Mouse (Mus musculus): ENCODE data around the gene Aldh3a2.

The Aldh3a2 gene

DNA sequence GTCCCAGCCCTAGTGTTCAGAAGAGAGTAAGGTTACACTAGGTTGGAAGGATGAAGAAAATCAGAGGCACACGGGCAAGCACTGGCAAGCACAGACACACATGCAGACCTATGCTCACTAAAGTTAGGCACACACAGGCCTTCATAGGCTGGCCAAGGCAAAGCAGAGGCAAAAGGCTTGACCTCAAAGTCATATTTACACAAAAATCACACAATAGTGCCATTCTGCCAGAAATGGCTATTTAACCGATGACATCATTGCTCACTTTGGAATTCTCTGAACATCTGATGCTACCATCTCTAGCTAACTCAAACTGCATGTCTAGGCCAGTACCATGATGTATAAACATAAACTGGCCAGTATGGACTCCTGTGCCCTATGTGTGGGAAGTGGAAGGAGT is 6.7 kb upstream of the Aldh3a2 start:
- no peak for DNase-seq (ENCODE audit: extremely low spot score)

DNA sequence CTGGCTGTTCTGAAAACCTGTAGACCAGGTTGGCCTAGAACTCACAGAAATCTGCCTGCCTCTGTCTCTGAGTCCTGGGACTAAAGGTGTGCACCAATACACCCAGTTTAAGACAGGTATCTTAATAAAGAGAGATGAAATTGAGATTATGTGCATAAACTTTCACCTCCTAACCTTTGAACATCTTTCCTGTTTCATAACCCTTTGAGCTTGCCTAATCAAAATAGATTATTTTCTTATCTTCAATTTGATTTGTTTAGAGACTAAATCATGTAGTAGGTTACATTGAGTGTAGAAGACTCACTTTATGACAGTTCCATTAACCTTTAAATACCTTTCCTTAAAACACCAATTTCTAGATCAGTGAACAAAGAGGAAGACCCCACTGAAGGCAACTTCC is 4.3 kb upstream of the Aldh3a2 start:
- no peak for DNase-seq (ENCODE audit: extremely low spot score)

- no peak for DNase-seq (ENCODE audit: extremely low spot score)
Observed at GRCm38 (mm10) chr11:61270406-61270805, 3.1 kb upstream of the Aldh3a2 start.

- no peak for DNase-seq (ENCODE audit: extremely low spot score)
Observed at GRCm38 (mm10) chr11:61268626-61269349, 1.5 kb upstream of the Aldh3a2 start.

DNA sequence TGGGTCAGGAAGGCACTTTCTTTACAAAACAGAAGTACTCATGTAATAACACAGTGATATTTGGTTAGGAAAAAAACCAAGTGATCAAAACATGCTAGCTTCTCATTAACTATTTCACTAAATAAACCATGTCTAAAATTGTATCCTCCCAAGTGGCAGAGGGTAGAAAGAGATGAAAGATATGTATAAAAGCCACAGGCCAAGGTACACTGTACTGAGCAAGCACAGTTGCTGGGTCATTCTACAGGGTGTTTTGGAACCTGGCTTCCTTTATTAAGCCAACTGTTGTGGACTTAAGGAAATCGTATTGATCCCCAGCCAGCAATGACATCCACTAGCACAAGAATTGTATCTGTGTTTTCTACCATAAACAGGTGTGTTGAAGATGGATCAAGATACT is 3.4 kb downstream of the Aldh3a2 start:
- DNase-seq (ENCODE audit: extremely low spot score): no peak

- no peak for DNase-seq (ENCODE audit: extremely low spot score)
Observed at GRCm38 (mm10) chr11:61262516-61262915, 4.7 kb downstream of the Aldh3a2 start.

DNA sequence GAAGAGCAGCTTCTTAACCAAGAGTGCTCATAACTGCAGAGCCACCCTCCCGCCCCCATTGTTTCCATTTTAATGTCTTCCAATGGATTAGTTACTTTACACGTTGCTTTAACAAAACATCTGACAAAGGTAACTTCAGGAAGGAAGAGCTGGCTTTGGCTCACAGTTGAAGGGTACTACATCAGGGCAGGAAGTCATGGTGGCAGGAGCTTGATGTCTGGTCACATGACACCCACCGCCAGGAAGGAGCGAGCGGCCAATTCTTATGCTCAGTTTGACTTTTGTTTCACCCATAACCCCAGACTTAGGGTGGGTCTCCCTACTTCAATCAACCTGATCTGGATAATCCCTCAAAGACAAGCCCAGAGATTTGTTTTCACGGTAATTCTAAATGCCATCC is 8.2 kb downstream of the Aldh3a2 start:
- DNase-seq (ENCODE audit: extremely low spot score): no peak

DNA sequence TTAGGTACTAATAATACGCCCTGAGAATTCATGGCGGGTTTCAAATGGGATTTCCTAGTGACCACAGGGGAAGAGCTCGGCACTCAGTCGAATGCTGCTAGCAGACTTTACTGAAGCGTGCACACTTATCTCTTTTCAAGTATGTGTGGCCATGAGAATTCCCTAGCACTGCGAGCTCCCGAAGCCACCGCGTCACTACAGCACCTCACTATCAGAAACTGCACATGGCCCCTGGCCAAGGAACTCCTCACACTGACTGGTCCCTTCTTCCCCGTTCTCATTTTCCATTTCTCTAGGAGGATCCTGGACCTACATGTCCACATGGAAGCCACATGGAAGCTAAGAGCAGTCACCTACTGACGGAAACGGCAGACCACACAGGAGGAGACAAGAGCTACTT is 14.5 kb downstream of the Aldh3a2 start:
- no peak for DNase-seq (ENCODE audit: extremely low spot score)

DNA sequence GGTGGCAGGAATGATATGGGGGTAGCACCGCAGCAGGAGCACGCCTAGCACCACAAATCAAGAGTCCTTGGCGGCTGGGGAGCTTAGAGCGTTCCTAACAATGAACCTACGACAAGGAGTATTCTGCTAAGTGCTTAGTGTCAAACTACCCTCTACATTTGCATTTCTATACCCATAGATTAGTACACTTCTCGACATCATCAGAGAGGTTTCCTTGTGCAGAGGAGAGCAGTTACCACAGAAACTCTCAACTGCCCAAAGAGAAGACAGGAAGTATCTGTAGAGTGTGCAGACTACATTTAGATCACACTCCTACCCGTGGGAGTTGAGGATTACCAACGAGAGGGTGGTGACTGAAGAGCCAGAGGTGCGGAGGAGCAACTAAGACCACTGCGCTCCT is 15.5 kb downstream of the Aldh3a2 start:
- DNase-seq (ENCODE audit: extremely low spot score): no peak

DNA sequence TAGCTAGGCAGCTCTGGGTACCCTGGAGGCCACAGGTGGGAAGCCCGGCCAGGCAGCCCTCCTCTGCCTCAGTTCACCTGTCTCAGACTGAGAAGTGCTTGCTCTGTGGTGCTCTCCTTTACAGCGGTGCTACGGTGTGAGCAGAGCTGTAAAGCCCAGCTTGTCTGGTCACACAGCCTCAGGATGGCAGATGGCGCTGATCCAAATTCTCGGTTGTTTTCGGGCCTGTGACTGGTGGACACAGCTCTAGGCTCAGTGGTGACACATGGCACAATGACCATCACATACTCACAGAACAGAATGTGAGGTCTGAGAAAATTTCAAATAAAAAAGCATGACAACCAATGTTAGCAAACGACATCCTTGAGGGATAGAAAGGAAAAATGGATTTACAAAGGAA is 22.9 kb downstream of the Aldh3a2 start:
- no peak for DNase-seq (ENCODE audit: extremely low spot score)

DNA sequence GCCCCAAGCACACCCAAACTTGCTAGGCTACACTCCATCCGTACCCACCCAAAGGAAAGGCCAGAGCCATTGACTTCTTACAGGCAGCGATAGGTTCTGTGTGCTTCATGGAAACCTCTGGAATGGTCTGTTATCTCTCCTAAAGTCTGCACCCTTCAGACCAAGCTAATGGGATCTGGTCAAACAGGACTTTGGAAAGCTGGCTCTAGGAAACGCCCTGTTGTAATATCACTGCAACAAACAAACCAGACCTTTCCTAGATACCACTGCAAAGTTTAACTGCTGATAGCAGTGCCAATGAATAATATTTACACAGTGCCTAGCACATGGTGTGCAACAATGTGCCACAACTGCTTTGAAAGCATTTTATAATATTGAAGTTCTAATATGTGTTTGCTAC is 31.2 kb downstream of the Aldh3a2 start:
- no peak for DNase-seq (ENCODE audit: extremely low spot score)

DNA sequence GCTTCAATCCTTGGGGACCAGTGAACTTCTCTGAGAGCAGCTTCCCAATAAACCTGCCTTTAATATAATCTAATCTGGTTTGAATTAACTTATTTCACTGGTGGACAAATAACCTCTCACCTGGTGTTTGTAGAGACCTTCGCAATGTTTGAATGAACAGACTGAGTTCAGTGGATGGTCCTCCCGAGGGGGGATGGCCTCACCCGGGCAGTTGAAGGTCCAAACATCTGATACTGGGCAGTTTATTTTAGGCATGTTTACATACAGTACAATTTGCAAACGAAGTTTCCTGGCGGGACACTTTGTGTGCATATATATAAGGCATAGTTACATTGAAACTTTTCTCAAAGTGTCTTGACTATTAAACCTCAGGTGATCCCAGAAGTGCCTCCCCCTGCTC is 33.1 kb downstream of the Aldh3a2 start:
- no peak for DNase-seq (ENCODE audit: extremely low spot score)

DNA sequence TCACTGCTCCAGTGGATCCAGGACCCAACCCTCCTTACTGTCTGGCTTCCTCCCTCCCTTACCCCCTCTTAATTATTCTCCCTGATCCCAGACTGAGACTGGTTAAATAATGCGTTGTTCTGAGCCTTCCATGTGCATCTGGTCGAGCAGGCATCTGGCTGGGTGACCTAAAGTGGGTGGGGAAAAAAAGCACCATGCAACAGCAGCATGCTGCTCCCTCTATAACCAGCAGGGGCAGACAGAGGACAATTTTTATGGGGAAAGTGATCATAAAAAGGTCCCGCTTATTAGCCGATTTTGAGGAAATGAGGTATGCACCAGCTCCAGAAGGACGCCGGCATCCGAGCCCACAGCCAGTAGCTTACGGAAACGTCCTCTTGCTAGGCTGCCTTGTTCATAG is 35.9 kb downstream of the Aldh3a2 start:
- DNase-seq (ENCODE audit: extremely low spot score): peak; percentile 61

GRCm38 (mm10) chr11:61228406-61228805 is 38.9 kb downstream of the Aldh3a2 start:
- DNase-seq (ENCODE audit: extremely low spot score): no peak

DNA sequence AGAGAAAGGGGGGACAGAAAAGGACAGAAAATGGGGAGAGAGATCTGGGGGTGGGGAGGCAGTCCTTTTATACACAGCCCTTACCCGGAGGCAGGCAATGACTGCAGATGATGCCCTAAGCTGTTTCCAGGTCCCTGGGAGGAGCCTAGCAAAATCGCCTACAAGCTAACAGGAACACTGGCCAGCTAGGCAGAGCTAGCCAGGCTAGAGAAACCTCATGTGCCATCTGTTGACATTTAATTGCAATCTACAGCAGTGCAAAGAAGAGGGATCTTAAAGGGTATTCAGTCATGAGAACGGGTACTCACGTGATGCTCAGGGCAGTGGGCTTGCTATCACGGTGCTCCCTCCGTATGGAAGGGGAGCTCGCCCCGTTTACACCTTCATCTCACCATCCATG is 39.4 kb downstream of the Aldh3a2 start:
- DNase-seq (ENCODE audit: extremely low spot score): no peak

- DNase-seq (ENCODE audit: extremely low spot score): no peak
Observed at GRCm38 (mm10) chr11:61225941-61226412, 41.3 kb downstream of the Aldh3a2 start.

DNA sequence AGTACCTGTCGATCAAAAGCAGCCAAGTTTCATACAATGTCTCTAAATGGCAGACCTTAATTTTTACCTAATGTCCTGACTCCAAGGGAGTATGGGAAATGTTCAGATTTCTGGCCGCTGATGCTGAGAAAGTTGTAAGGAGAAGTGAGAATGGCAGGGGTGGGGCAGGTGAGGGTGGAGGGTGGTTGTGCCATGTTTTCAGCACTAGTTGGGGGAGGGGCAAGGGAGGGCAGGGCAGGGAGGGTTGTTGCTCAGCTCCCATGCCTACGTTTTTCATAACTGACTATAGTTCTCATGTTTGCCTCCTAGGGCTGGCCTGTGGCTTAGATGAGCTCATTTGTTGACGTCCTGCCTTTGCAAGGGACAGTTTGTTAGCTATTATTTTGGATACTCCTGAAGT is 41.8 kb downstream of the Aldh3a2 start:
- no peak for DNase-seq (ENCODE audit: extremely low spot score)

- DNase-seq (ENCODE audit: extremely low spot score): no peak
Observed at GRCm38 (mm10) chr11:61224907-61225306, 42.4 kb downstream of the Aldh3a2 start.

GRCm38 (mm10) chr11:61224234-61224744 is 43.0 kb downstream of the Aldh3a2 start:
- DNase-seq (ENCODE audit: extremely low spot score): no peak

GRCm38 (mm10) chr11:61222971-61223745 is 44.1 kb downstream of the Aldh3a2 start:
- no peak for DNase-seq (ENCODE audit: extremely low spot score)

- no peak for DNase-seq (ENCODE audit: extremely low spot score)
Observed at GRCm38 (mm10) chr11:61222007-61222406, 45.3 kb downstream of the Aldh3a2 start.

GRCm38 (mm10) chr11:61220156-61220881 is 46.9 kb downstream of the Aldh3a2 start:
- DNase-seq (ENCODE audit: extremely low spot score): no peak

Measured in embryo, embryonic 9.5 days (tissue).